Mouse (Mus musculus): ENCODE measurements at regions not wholly inside any gene's neighbourhood (a gene's known extent, or its start where the extent isn't known, plus 50 kb on each side); places are given as distances from the start of the nearest gene placed in this dataset.
A peak's percentile ranks its signal among the peaks of the same experiment; 100 is the strongest.

- no peak for ATAC-seq (ENCODE audit: insufficient number of reproducible peaks, low FRiP score, low TSS enrichment)
Observed at GRCm38 (mm10) chr8:12127801-12128490, 150.7 kb upstream of the A230072I06Rik start.

GRCm38 (mm10) chr8:12130591-12130990 is 148.0 kb upstream of the A230072I06Rik start:
- 0 out of 2 replicates have a peak, but pooled peaks have one; percentile 6 for ATAC-seq (ENCODE audit: insufficient number of reproducible peaks, low FRiP score, low TSS enrichment)

GRCm38 (mm10) chr8:12134200-12134599 is 144.4 kb upstream of the A230072I06Rik start:
- ATAC-seq (ENCODE audit: insufficient number of reproducible peaks, low FRiP score, low TSS enrichment), result no peak

- ATAC-seq (ENCODE audit: insufficient number of reproducible peaks, low FRiP score, low TSS enrichment), result no peak
Observed at GRCm38 (mm10) chr8:12135392-12136177, 143.0 kb upstream of the A230072I06Rik start.

GRCm38 (mm10) chr8:12136178-12136455 is 142.5 kb upstream of the A230072I06Rik start:
- no peak for ATAC-seq (ENCODE audit: insufficient number of reproducible peaks, low FRiP score, low TSS enrichment)

GRCm38 (mm10) chr8:12137496-12137895 is 141.1 kb upstream of the A230072I06Rik start:
- no peak for ATAC-seq (ENCODE audit: insufficient number of reproducible peaks, low FRiP score, low TSS enrichment)

- no peak for ATAC-seq (ENCODE audit: insufficient number of reproducible peaks, low FRiP score, low TSS enrichment)
Observed at GRCm38 (mm10) chr8:12137913-12138312, 140.7 kb upstream of the A230072I06Rik start.

- no peak for ATAC-seq (ENCODE audit: insufficient number of reproducible peaks, low FRiP score, low TSS enrichment)
Observed at GRCm38 (mm10) chr8:12151679-12152078, 126.9 kb upstream of the A230072I06Rik start.

- ATAC-seq (ENCODE audit: insufficient number of reproducible peaks, low FRiP score, low TSS enrichment), result no peak
Observed at GRCm38 (mm10) chr8:12152825-12153224, 125.8 kb upstream of the A230072I06Rik start.

- ATAC-seq (ENCODE audit: insufficient number of reproducible peaks, low FRiP score, low TSS enrichment), result no peak
Observed at GRCm38 (mm10) chr8:12156893-12157292, 121.7 kb upstream of the A230072I06Rik start.

- ATAC-seq (ENCODE audit: insufficient number of reproducible peaks, low FRiP score, low TSS enrichment), result no peak
Observed at GRCm38 (mm10) chr8:12158188-12158587, 120.4 kb upstream of the A230072I06Rik start.

- no peak for ATAC-seq (ENCODE audit: insufficient number of reproducible peaks, low FRiP score, low TSS enrichment)
Observed at GRCm38 (mm10) chr8:12162921-12163705, 115.5 kb upstream of the A230072I06Rik start.

- ATAC-seq (ENCODE audit: insufficient number of reproducible peaks, low FRiP score, low TSS enrichment), result no peak
Observed at GRCm38 (mm10) chr8:12165487-12166152, 113.0 kb upstream of the A230072I06Rik start.

GRCm38 (mm10) chr8:12171788-12172187 is 106.8 kb upstream of the A230072I06Rik start:
- ATAC-seq (ENCODE audit: insufficient number of reproducible peaks, low FRiP score, low TSS enrichment), result no peak

GRCm38 (mm10) chr8:12175496-12175895 is 103.1 kb upstream of the A230072I06Rik start:
- no peak for ATAC-seq (ENCODE audit: insufficient number of reproducible peaks, low FRiP score, low TSS enrichment)

GRCm38 (mm10) chr8:12184666-12185065 is 94.0 kb upstream of the A230072I06Rik start:
- no peak for ATAC-seq (ENCODE audit: insufficient number of reproducible peaks, low FRiP score, low TSS enrichment)

- ATAC-seq (ENCODE audit: insufficient number of reproducible peaks, low FRiP score, low TSS enrichment), result no peak
Observed at GRCm38 (mm10) chr8:12187366-12187765, 91.3 kb upstream of the A230072I06Rik start.

- no peak for ATAC-seq (ENCODE audit: insufficient number of reproducible peaks, low FRiP score, low TSS enrichment)
Observed at GRCm38 (mm10) chr8:12188451-12188850, 90.2 kb upstream of the A230072I06Rik start.

GRCm38 (mm10) chr8:12188960-12189359 is 89.7 kb upstream of the A230072I06Rik start:
- ATAC-seq (ENCODE audit: insufficient number of reproducible peaks, low FRiP score, low TSS enrichment), result no peak

GRCm38 (mm10) chr8:12192006-12192405 is 86.6 kb upstream of the A230072I06Rik start:
- no peak for ATAC-seq (ENCODE audit: insufficient number of reproducible peaks, low FRiP score, low TSS enrichment)

GRCm38 (mm10) chr8:12205909-12206308 is 72.7 kb upstream of the A230072I06Rik start:
- no peak for ATAC-seq (ENCODE audit: insufficient number of reproducible peaks, low FRiP score, low TSS enrichment)

All from cerebellum, adult (tissue).